In the genomic region with DNA sequence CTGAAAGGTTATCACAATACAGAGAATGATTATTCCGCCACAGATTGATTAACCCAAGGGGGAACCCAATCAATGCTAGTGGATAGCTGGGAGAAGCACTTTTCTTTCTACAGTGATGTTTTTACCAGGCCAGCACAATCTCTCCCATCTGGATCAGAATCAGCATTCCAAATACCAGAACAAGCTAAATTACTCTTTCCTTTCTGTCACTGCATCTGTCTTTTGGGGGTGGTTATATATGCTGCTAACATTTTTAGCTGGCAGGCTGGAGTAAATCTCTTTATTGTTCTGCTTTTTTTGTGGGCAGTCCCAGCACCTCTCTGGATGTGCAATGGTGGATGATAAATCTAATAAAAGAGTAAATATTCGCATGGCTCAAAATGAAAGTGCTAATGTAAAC, we compare ENCODE assay signal across 17 mouse cellular contexts.
"Had no signal": no experiment of that assay in that cellular context is flagged by ENCODE, and none has a peak within 500 bp of the region (broad histone marks: within the 10 kb centered on the region; RNA-seq: fewer than 3 reads in every experiment).

No protein-coding gene starts in this region.

- H3K4me3 ChIP-seq: liver, embryonic 13.5 days; neural tube, embryonic 12.5 days; neural tube, embryonic 15.5 days had no signal

- H3K9me3 ChIP-seq: liver, embryonic 13.5 days; neural tube, embryonic 12.5 days; neural tube, embryonic 15.5 days had no signal

- H3K4me1 ChIP-seq: liver, embryonic 13.5 days; neural tube, embryonic 12.5 days; neural tube, embryonic 15.5 days had no signal

- H3K27ac ChIP-seq: kidney, postnatal 0 days; liver, embryonic 13.5 days; neural tube, embryonic 12.5 days; neural tube, embryonic 15.5 days had no signal

- DNase-seq: kidney, adult 2 months; kidney, postnatal 25 days; layer of hippocampus, postnatal 36 days; liver; liver, embryonic 13.5 days; lung, adult 2 months; lung, postnatal 14 days; lung, postnatal 4 days; midbrain, embryonic 14.5 days; thymus, adult 2 months; thymus, postnatal 14 days; thymus, postnatal 4 days had no signal

- H3K4me2 ChIP-seq: liver, embryonic 13.5 days; midbrain, embryonic 11.5 days; neural tube, embryonic 12.5 days; neural tube, embryonic 15.5 days had no signal

- H3K27me3 ChIP-seq: liver, embryonic 13.5 days; neural tube, embryonic 12.5 days; neural tube, embryonic 15.5 days had no signal

- H3K9ac ChIP-seq: liver, embryonic 13.5 days; neural tube, embryonic 12.5 days; neural tube, embryonic 15.5 days had no signal

- H3K36me3 ChIP-seq: liver, embryonic 13.5 days; neural tube, embryonic 12.5 days; neural tube, embryonic 15.5 days had no signal

- ATAC-seq: intestine, postnatal 0 days had no signal
